Comparison of ENCODE assay signal across 41 mouse cellular contexts in genomic region chr19:38073226-38073625, GRCm38 (mm10). TPM values are rescaled to one million over a fixed set of nuclear protein-coding genes. Genes with fewer than 3 reads are reported as not detected.
"Had no signal": no experiment of that assay in that cellular context is flagged by ENCODE, and none has a peak within 500 bp of the region (broad histone marks: within the 10 kb centered on the region; RNA-seq: fewer than 3 reads in every experiment).

No protein-coding gene starts in this region.

- H3K9ac ChIP-seq: limb, embryonic 12.5 days; limb, embryonic 13.5 days; limb, embryonic 15.5 days; liver, embryonic 12.5 days; liver, embryonic 13.5 days; liver, embryonic 14.5 days; liver, embryonic 15.5 days; liver, postnatal 0 days; lung, embryonic 14.5 days; lung, embryonic 15.5 days; midbrain, embryonic 12.5 days; midbrain, embryonic 13.5 days; midbrain, embryonic 15.5 days; neural tube, embryonic 12.5 days had no signal

- ATAC-seq: liver, embryonic 12.5 days; liver, postnatal 0 days; lung, postnatal 0 days; midbrain, embryonic 13.5 days; midbrain, embryonic 15.5 days; midbrain, embryonic 16.5 days had no signal

- H3K9me3 ChIP-seq: limb, embryonic 10.5 days; limb, embryonic 12.5 days; limb, embryonic 13.5 days; limb, embryonic 15.5 days; liver, embryonic 12.5 days; liver, embryonic 13.5 days; liver, embryonic 15.5 days; lung, embryonic 15.5 days; midbrain, embryonic 10.5 days; midbrain, embryonic 12.5 days; midbrain, embryonic 13.5 days; midbrain, embryonic 15.5 days; neural tube, embryonic 12.5 days had no signal

- H3K4me2 ChIP-seq: limb, embryonic 12.5 days; limb, embryonic 13.5 days; limb, embryonic 15.5 days; liver, embryonic 11.5 days; liver, embryonic 12.5 days; liver, embryonic 13.5 days; liver, embryonic 15.5 days; lung, embryonic 14.5 days; lung, embryonic 15.5 days; midbrain, embryonic 12.5 days; midbrain, embryonic 13.5 days; midbrain, embryonic 15.5 days; neural tube, embryonic 12.5 days had no signal

- H3K4me3 ChIP-seq: left cerebral cortex, adult 2 months; limb, embryonic 10.5 days; limb, embryonic 12.5 days; limb, embryonic 13.5 days; limb, embryonic 15.5 days; liver, embryonic 12.5 days; liver, embryonic 13.5 days; liver, embryonic 15.5 days; lung, embryonic 15.5 days; megakaryocyte, embryonic 14.5 days; midbrain, embryonic 10.5 days; midbrain, embryonic 12.5 days; midbrain, embryonic 13.5 days; midbrain, embryonic 15.5 days; myocyte; neural tube, embryonic 12.5 days had no signal

- H3K36me3 ChIP-seq: midbrain, embryonic 15.5 days had no signal

- DNase-seq: left cerebral cortex, postnatal 4 days; liver; liver, embryonic 13.5 days; liver, postnatal 0 days; lung, adult 18-20 months; lung, adult 2 months; lung, embryonic 14.5 days; lung, postnatal 10 days; lung, postnatal 14 days; lung, postnatal 36 days; lung, postnatal 4 days; midbrain, embryonic 14.5 days had no signal

- H3K4me1 ChIP-seq: limb, embryonic 10.5 days; limb, embryonic 12.5 days; limb, embryonic 13.5 days; limb, embryonic 15.5 days; liver, embryonic 12.5 days; liver, embryonic 13.5 days; liver, embryonic 15.5 days; lung, embryonic 15.5 days; midbrain, embryonic 10.5 days; midbrain, embryonic 12.5 days; midbrain, embryonic 13.5 days; midbrain, embryonic 15.5 days; neural tube, embryonic 12.5 days had no signal

- H3K27ac ChIP-seq: left cerebral cortex, adult 2 months; limb, embryonic 10.5 days; limb, embryonic 12.5 days; limb, embryonic 13.5 days; limb, embryonic 15.5 days; liver, embryonic 12.5 days; liver, embryonic 13.5 days; liver, embryonic 14.5 days; liver, embryonic 15.5 days; lung, embryonic 15.5 days; macrophage; midbrain, embryonic 10.5 days; midbrain, embryonic 12.5 days; midbrain, embryonic 13.5 days; midbrain, embryonic 15.5 days; neural tube, embryonic 12.5 days had no signal

- H3K27me3 ChIP-seq: limb, embryonic 12.5 days; limb, embryonic 13.5 days; limb, embryonic 15.5 days; liver, embryonic 12.5 days; liver, embryonic 13.5 days; liver, embryonic 15.5 days; lung, embryonic 15.5 days; megakaryocyte, embryonic 14.5 days; midbrain, embryonic 12.5 days; midbrain, embryonic 13.5 days; midbrain, embryonic 15.5 days; neural tube, embryonic 12.5 days had no signal

RNA-seq across cellular contexts. Expression of gene Ffar4, which starts 23.6 kb away (rescaled TPM):
- total RNA-seq: left cerebral cortex, postnatal 14 days; left cerebral cortex, postnatal 25 days; left cerebral cortex, postnatal 36 days; megakaryocyte-erythroid progenitor cell, adult 5-6 weeks; monocyte, adult 5-6 weeks had no signal
- polyA plus RNA-seq: limb, embryonic 13.5 days; macrophage; midbrain, embryonic 10.5 days; midbrain, embryonic 12.5 days; midbrain, embryonic 13.5 days; myocyte; neural tube, embryonic 11.5 days; neural tube, embryonic 12.5 days had no signal

RNA-seq across cellular contexts. Expression of gene Rbp4, which starts 51.9 kb away (rescaled TPM):
- total RNA-seq: megakaryocyte progenitor cell, adult 5-6 weeks; megakaryocyte, adult 5-6 weeks; megakaryocyte-erythroid progenitor cell, adult 5-6 weeks; monocyte, adult 5-6 weeks had no signal
- polyA plus RNA-seq: macrophage had no signal

RNA-seq across cellular contexts. Expression of gene Pde6c, which starts 59.4 kb away (rescaled TPM):
- total RNA-seq: megakaryocyte progenitor cell, adult 5-6 weeks; megakaryocyte, adult 5-6 weeks; megakaryocyte-erythroid progenitor cell, adult 5-6 weeks; monocyte, adult 5-6 weeks had no signal
- polyA plus RNA-seq: limb, embryonic 10.5 days; limb, embryonic 12.5 days; limb, embryonic 13.5 days; limb, embryonic 15.5 days; lung, adult 2 months; lung, embryonic 14.5 days; lung, embryonic 15.5 days; lung, embryonic 16.5 days; lung, postnatal 0 days; macrophage; midbrain, embryonic 10.5 days; midbrain, embryonic 16.5 days; myocyte; neural tube, embryonic 11.5 days; neural tube, embryonic 12.5 days had no signal
